Mouse (Mus musculus) cerebellum, adult (tissue): ENCODE measurements around the gene Frmpd4.

Source experiments
- ATAC-seq: cut with Nextera tagmentation; 2 replicates; pipeline ENCODE4 v1.9.2; 2017; ENCODE audit warnings: mild to moderate bottlenecking, moderate library complexity, mixed read lengths; ENCODE audit not compliant: insufficient number of reproducible peaks, low FRiP score, low TSS enrichment

Gene Frmpd4

DNA sequence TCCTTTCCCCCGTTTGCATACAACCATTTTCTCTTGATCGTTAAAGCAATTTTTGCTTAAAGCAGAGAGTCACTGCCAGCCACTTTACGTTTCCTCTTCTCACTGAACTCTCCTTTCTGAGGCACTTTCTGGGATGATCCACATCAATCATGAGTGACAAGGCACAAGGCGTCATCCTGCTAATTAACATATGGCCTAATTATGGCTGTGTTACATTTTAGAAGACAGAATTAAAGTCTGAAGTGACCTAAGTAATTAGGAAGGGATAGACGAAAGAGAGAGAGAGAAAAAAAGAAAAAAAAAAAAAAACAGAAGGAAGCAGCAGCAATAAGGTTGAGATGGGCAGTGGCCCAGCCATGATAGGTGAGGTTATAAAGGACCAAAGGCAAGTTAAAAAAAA is at the start of gene Frmpd4:
Frmpd4 (minus strand) TSS at position 101 of the 400 bp plus-strand sequence.
- ATAC-seq: no peak

DNA sequence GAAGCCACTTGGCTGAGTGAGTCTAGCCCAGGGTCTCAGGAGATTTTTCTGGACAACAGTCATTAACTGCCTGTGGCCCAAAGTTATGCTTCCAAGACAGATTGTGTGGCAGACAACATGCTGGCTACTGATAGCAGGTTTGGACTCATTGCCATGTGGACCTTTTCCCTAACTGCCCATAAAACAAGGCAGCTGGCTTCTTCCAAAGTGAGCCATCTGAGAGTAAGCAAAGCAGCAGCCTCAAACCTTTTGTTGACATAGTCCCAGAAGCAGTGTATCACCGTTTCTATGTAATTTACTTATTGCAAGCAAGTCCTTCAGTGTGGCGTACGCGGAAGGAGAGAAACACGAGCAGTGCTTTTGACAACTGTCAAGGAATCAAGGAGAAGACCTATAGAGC is 18.2 kb upstream of the Frmpd4 start:
- no peak for ATAC-seq

DNA sequence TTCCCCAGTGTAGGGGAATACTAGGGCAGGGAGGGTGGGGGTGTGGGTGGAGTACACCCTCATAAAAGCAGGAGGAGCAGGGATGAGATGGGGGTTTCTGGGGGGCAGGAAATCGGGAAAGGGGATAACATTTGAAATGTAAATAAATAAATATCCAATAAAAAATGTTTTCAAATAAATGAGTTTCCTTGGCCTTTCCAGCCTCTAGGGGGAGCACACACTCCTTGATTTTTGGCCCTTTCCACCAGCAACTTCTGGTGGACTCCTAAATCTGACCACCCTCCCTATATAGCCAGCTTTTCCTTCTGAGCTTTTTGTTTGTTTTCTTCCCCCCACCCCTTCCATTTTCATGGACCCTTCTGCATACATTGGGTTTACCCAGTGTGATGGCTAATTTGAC is 7.3 kb upstream of the Frmpd4 start:
- no peak for ATAC-seq

DNA sequence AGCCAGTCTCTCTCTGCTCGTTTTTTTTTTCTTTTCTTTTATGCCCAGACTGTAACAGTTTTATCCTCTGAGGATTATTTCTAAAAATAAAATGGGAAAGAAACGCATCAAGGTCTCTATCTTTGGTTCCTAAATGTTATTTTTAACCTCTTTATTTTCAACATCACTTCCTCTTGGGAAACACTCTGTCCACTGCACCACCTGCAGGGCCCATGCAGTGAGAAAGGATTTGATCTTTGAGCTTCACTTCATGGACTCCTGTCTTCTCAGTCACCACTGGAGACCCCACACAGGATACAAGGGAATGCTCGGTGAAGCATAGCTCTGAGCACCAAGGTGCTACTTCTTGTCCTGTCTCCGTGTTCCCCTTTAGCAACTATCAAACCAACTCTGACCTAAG is 5.2 kb downstream of the Frmpd4 start:
- no peak for ATAC-seq

DNA sequence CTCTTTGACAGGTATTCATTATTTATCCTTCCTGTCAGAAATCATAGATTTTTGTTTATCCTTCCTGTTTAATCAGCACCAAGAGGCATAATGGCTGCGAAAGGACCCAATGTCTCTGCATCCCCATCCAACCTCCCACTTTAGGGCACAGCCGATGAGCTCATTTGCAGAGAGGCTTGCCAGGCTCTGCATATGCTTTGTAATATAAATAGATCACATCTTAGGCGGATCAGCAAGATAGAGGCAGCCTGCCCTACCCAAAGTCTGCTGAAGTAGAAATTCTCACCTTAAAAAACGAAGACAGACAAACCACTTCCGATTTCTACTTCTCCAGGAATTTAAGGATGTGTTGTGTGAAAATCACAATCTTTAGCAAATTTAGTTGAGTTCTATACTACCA is 7.8 kb downstream of the Frmpd4 start:
- ATAC-seq: peak; percentile 80; the same call in 1 of the 2 replicates

DNA sequence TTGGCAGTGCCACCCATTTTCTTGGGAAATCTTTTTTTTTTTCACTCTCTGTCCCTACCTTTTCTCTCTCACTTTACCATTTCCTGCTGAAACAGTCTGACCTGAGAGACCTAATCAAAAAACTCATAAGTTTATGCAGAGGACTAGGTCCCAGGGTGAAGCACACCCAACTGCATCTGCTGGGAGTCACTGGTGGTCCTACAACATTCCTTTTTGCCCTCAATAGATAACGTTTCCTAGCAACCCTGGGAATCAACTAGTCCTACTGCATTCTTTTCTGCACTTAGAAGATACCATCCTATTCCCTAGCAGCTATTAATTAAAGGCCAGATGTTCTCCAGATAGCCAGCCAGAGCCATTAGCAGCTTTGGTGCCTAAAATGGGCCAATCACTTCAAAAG is 71.8 kb downstream of the Frmpd4 start:
- ATAC-seq: no peak

DNA sequence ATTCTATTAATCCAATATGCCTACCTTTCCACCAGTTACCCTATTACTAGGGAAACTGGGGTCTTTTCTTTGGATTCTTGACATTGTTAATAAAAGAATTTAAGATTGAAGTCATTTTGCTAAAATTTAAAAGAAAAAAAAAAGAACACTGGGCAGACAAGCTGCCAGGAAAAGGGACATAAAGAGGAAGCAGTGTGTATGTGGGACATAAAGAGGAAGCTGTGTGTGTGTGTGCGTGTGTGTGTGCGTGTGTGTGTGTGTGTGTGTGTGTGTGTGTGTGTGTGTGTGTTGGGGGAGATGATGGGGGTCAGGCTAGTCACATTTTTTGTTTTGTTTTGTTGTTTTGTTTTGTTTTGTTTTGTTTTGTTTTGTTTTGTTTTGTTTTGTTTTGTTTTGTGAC is 121.8 kb downstream of the Frmpd4 start:
- no peak for ATAC-seq

DNA sequence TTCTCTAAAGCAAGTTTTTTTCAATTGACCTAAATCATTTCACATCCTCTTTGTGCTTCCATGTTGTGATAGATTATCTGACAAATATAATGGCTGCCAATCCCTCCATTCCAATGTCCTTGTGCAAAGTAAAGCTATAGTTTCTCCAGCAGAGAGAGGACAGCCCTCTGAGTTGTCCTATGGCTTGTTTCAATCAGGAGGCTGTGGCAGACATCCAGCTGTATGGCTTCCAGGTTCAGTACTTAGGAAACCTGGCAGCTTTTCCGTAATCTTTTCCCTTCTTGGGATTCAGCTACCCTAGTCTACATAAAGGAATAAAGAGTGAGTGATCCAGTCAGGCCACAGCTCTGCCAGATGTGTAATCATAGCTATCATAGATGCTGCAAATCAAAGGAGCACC is 145.8 kb downstream of the Frmpd4 start:
- ATAC-seq: no peak

DNA sequence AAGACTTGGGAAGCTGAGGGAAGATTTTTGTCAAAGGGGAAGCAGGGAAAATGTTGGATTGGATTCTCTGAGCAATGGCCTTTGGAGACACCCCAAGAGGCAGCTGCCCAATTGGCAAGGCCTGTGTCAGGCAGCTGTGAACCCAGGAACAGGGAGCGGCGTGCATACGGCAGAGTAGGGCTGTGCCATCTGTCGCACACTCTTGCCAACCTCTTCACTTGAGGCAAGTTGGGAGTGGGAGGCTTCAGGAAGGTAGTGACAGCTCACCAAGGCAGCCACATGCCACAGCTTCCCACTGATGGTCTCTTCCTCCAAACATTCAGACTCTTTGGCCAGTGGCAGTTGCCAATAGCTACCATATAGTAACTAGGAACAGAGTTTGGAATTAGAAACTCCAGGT is 147.2 kb downstream of the Frmpd4 start:
- no peak for ATAC-seq

DNA sequence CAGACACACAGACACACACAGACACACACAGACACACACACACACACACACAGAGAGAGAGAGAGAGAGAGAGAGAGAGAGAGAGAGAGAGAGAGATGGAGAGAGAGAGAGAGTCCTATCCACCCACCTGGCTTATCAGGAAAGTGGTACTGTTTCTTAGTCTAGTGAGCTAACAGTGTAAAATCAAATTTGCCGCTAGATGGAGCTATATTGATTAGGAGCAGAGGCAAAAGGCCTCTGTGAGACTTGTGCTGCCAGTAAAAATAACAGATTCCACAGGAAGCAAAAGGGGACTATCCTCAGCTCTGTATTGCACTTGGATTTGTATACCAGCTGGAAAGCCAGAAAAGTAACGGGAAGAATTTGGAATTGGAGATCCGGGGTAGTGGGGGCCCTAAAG is 161.6 kb downstream of the Frmpd4 start:
- ATAC-seq: peak; percentile 49; the same call in 1 of the 2 replicates

DNA sequence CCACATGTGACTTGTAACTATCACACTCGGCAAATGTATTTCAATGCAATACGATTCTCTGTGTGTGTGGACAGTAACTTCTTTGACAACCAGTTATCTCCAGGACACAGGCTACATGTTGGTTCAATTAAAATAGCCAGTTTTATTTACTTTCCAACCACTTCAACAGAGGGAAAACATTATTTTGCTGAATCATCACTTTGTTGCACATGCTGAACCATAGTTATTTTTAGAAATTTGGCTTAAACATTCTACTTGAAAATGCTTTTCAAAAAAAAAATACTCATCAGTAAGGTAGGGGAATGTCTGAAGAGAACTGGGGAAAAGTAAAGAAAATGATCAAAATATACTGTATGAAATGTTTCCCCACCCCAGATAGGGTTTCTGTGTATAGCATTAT is 173.5 kb downstream of the Frmpd4 start:
- no peak for ATAC-seq

DNA sequence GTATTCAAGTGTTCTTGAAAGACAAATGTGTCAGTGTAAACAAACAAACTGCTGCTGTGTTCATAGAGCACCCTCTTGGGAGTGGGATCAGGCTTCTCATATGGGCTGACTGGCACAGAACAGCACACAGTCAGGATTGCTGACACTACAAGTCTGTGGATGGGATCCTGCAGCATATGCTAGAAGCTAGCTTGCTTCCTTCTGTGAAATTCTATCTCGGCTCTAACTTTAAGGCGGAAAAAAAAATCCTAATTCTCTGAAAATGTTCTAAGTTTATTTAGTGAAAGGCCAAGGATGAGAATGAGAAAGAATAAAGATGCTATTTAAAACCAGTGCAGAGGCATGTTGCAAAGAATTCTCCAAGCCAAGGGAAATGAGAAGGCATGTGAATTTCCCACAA is 226.6 kb downstream of the Frmpd4 start:
- ATAC-seq: no peak

DNA sequence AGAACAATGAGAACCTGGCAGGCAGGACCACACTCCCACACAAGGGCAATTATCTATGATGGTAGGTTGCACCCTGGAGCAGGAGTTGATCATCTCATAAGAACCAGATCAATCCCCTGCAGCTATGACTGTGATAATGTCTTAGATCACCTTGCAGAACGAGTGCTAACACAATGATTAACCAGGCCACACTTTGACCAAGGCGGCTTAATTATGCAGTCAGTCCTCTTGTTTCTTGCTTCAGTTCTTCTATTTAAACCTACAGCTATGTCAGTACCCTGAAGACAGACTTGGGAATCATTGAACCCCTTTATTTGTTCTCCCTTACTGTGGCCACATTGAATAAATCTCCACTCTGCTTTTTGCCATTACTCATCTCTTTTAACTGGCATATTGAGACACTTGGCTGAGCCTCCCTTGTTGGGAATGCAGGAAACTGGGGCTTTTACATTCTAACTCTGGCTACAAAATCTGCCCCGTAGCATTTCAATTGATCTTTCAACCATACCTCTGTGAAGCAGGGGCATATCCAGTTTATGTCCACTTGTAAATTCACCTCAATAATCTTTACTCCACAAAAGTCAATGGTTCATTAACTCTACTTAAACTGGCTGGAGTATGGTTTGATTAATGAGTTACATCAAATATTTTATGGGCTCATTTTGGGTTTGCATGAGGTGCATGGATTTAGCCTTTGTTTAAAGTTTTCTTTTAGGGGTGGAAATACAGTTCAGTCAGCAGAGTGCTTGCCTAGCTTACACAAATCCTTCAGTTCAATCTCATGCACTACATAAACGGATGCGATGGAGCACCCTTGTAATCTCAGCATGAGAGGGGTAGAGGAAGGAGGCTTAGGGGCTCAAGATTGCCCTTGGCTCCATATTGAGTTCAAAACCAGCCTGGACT is 227.5 kb downstream of the Frmpd4 start:
- no peak for ATAC-seq

DNA sequence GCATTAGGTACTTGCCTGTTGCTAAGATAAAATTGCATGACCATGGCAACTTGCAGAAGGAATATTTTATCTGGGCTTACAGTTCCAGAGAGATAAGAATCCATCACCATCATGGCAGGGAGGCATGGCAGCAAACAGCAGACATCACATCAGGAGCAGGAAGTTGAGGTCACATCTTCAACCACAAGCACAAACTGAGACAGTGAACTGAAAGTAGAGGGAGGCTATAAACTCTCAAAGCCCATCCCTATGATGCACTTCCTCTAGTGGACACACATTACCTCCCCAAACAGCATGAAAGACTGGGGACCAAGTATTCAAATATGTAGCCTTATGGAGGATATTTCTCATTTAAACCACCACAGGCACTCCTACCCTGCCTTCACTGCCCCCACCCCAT is 238.8 kb downstream of the Frmpd4 start:
- no peak for ATAC-seq

DNA sequence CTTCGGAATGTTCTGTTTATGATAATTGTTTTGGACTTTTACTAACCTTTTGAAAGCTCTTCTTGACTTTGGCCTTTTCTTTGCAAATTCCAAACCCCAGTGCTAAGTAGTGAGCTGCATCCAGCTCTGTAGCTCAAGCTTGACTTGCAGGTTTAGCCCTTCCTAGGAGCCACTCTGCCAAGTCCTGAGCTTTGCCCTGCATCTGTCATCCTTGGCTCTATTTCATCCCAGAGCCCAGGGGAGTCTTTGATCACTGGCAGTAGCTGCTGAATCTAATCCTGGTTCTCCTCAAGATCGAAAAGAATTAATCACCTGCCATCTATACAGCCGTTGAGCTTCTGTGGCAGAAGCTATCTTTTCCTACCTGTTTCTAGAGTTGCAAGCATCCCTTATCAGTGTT is 251.9 kb downstream of the Frmpd4 start:
- ATAC-seq: no peak

DNA sequence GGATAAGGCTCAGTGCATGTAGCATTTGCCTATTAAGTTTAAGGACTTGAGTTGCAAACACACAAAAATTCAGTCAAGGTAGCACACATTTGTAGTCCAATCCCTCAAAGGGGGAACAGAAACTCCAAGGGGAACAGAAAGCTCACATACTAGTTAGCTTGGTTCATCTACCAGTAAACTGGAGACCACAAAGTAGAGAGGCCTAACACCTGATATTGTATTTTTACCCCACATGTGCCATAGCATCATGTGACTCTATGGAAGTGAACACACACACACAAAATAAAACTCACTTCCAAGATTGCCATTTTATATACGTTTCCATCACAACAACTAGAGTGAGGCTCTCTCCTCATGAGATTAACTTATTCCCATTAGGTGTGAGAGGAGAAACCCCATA is 264.9 kb downstream of the Frmpd4 start:
- ATAC-seq: no peak

DNA sequence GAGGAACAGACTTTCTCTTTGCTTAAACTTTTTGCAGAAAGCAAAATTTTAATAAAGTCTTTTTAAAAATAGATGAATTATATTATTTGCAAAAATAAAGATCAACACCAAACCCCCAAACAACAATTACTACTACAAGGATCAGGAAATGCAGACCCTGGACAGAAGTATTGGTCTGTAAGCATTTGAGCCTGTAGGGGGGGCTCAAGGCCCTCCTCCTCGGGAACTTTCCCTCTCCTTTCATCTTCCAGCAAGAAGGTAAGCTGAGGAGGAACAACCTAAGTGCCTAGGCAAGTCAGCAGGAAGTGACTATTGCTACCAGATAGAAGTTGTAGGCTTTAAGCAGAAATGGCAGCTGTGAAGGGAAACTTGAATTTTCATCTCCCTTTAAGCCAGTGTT is 266.9 kb downstream of the Frmpd4 start:
- ATAC-seq: no peak

DNA sequence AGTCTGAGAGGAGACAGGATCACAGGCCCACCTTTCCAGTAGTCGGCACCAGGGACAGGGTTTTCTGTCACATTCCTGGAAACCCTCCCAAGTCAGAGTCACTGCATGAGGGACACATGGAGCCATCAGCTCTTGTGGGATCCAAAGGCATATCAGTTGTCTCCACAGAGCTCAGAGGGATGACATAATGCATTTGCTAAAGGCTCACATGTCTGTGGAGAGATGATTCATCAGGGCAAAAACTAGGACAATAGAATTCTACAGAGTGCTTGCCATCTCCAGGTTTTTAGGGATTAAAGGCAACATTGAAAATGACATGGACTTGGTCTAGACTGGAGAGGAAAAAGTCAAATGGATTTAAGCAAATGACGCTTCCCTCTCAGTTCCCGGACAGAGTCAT is 284.5 kb downstream of the Frmpd4 start:
- no peak for ATAC-seq

DNA sequence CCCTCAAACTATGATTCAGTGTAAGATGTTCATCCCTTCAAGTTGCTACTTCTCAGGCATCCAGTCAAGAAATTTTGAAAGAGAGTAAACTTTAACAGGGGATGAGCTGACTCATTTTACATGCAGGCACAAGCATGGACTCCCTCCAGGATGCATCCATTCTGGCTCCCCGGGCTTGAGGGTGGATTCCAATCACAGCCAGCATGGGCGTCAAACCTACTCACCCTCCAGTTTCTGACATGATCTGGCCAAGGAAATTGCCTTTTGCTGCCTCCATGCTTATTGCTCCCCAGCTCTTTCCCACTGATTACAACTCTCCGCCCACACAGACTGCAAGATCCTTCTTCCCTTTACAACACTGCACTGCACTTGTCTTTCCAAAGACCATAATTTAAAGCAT is 370.0 kb downstream of the Frmpd4 start:
- ATAC-seq: no peak

DNA sequence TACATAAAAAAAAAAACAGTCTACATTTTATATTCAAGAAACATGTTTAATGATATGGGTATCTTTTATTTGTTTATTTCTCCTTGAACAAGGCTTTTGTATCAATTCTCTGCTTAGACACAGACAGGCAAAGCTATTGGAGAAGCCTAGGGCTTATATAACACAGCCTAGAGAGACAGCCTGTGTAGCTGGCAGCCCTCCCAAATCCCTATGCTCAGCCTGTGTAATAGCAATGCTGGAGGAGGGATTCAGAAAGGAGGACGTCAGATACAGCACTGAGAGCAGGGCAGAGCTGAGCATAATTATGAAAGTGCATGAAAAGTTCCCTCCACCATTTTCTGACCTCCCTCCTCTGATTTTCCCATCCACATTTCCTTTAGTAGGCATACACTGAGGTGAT is 385.1 kb downstream of the Frmpd4 start:
- peak; percentile 80 for ATAC-seq

DNA sequence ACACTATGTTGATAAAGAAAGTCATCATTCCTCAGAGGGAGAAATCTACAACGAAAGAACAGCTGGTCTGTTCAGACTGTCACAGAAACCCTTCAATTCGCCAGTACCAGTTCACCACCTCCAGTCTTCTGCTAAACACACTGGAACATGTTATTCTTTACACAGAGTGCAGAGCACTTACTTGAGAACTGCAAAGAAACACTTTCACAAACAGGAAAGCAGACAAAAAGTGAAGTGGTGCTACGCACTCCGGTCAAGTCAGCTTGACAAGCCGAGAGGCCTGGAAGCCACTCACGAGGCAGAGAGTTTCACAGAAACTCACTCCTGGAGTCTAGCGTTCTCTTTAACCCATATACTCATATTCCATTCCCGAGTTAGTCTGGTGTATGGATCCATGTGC is 387.5 kb downstream of the Frmpd4 start:
- no peak for ATAC-seq

DNA sequence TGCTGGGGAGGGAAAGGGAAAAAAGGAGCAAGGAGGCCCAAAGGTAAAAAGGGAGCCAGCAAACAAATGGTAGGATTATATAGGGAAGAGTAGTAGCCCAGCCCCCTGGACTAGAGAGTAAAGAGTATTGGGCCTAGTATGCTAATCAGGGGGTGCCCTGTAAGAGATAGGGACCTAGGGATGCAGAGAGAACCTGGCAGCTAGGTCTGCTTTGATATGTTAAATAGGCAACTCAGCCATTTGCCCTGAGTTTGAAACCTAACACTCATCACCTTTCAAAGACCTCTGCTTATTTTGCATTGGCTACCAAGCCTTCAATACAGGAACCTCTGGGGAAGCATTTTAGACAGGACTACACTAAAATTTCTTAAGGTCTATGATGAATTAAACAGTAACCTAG is 414.0 kb downstream of the Frmpd4 start:
- no peak for ATAC-seq
